ENCODE assay signal across 8 mouse cellular contexts in the genomic region with DNA sequence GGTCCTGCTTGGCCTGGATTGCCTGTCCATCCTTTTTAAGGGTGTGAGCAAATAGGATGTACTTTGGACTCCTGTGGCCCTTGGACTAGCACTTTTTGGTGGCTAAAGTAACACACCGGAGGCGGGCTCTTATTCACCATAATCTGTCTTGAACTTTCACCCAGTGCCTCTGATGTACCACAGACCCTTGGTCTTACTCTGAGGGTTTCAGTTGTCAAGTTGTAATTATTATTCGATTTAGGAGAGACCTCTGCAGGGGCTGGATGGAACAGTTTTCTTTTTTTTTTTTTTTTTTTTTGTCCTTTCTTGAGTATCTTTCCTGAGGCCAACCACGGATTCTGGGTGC. TPM values are rescaled to one million over a fixed set of nuclear protein-coding genes. Genes with fewer than 3 reads are reported as not detected.
DNase-seq lines count a peak whose midpoint lies in the region; ATAC-seq and TF ChIP-seq lines count a peak whose summit lies in the region.

No protein-coding gene starts in this region.

- no peak for TF ChIP-seq EP300 in lung, postnatal 0 days (IDR thresholded peaks at IDR 0.05)

- no peak for TF ChIP-seq CTCF in lung, postnatal 0 days (IDR thresholded peaks at IDR 0.05)

- ATAC-seq in lung, postnatal 0 days, result no peak
- no peak for ATAC-seq in forebrain, embryonic 11.5 days (replicated peaks; ENCODE audit: low FRiP score)
- ATAC-seq in neural tube, embryonic 12.5 days (ENCODE audit: low FRiP score, low read depth), result no peak

- H3K36me3 ChIP-seq in lung, postnatal 0 days (ENCODE audit: insufficient read depth, low read length), result no peaks in the 10 kb centered on the region
- no peaks in the 10 kb centered on the region for H3K36me3 ChIP-seq in forebrain, embryonic 11.5 days (ENCODE audit: control insufficient read depth, insufficient read depth, low read length)
- H3K36me3 ChIP-seq in neural tube, embryonic 12.5 days, result no peaks in the 10 kb centered on the region

- WGBS in lung, postnatal 0 days, result 12% methylated on average over 4 of the region's 4 CpGs
- 33% methylated on average over 4 of the region's 4 CpGs for WGBS in forebrain, embryonic 11.5 days
- 45% methylated on average over 4 of the region's 4 CpGs for WGBS in neural tube, embryonic 12.5 days

- no peaks in the 10 kb centered on the region for H3K4me1 ChIP-seq in lung, postnatal 0 days (ENCODE audit: insufficient read depth, low read depth, low read length)
- peaks cover 8% of the 10 kb centered on the region; the same call in 1 of the 2 replicates for H3K4me1 ChIP-seq in forebrain, embryonic 11.5 days (replicated peaks; ENCODE audit: control insufficient read depth, insufficient read depth, low read length)
- peaks cover 9% of the 10 kb centered on the region; the same call in 1 of the 2 replicates for H3K4me1 ChIP-seq in neural tube, embryonic 12.5 days

- H3K9ac ChIP-seq in lung, postnatal 0 days (replicated peaks; ENCODE audit: low read depth), result peak overlapping the region; percentile 79
- H3K9ac ChIP-seq in forebrain, embryonic 11.5 days (ENCODE audit: low read length), result peak overlapping the region; percentile 77
- H3K9ac ChIP-seq in neural tube, embryonic 12.5 days, result peak overlapping the region; percentile 74

- no peaks in the 10 kb centered on the region for H3K27me3 ChIP-seq in lung, postnatal 0 days (replicated peaks; ENCODE audit: insufficient read depth, low read length)
- H3K27me3 ChIP-seq in forebrain, embryonic 11.5 days (ENCODE audit: control insufficient read depth, insufficient read depth, low read length), result no peaks in the 10 kb centered on the region
- H3K27me3 ChIP-seq in neural tube, embryonic 12.5 days (replicated peaks), result no peaks in the 10 kb centered on the region

- H3K4me2 ChIP-seq in lung, postnatal 0 days (replicated peaks; ENCODE audit: low read depth, low read length), result peak overlapping the region; percentile 69
- H3K4me2 ChIP-seq in forebrain, embryonic 11.5 days (ENCODE audit: low read depth, low read length, severe bottlenecking), result peak overlapping the region; percentile 71
- peak overlapping the region; percentile 77 for H3K4me2 ChIP-seq in neural tube, embryonic 12.5 days (replicated peaks)

- peak overlapping the region; percentile 74 for H3K4me3 ChIP-seq in lung, postnatal 0 days (ENCODE audit: low read depth, low read length)
- peak overlapping the region; percentile 65 for H3K4me3 ChIP-seq in forebrain, embryonic 11.5 days (ENCODE audit: low read depth, low read length)
- H3K4me3 ChIP-seq in neural tube, embryonic 12.5 days, result peak overlapping the region; percentile 61

- H3K27ac ChIP-seq in lung, postnatal 0 days (ENCODE audit: low read length), result no peak overlapping the region
- no peak overlapping the region for H3K27ac ChIP-seq in forebrain, embryonic 11.5 days (ENCODE audit: low read depth, low read length)
- H3K27ac ChIP-seq in neural tube, embryonic 12.5 days, result no peak overlapping the region

- no peaks in the 10 kb centered on the region for H3K9me3 ChIP-seq in lung, postnatal 0 days (ENCODE audit: low read length)
- no peaks in the 10 kb centered on the region for H3K9me3 ChIP-seq in forebrain, embryonic 11.5 days (ENCODE audit: control insufficient read depth, low read length)
- H3K9me3 ChIP-seq in neural tube, embryonic 12.5 days, result no peaks in the 10 kb centered on the region

- DNase-seq in lung, postnatal 0 days (ENCODE audit: low spot score), result no peak
- no peak for DNase-seq in lung, postnatal 25 days (ENCODE audit: low spot score)
- DNase-seq in forebrain, embryonic 11.5 days (ENCODE audit: low spot score), result no peak
- peak; percentile 69 to 90 for DNase-seq in kidney, postnatal 36 days
- DNase-seq in cerebellum, adult 8-10 months, result no peak
- no peak for DNase-seq in thymus, postnatal 36 days
- no peak for DNase-seq in gastrocnemius, adult 18-20 months (ENCODE audit: low spot score)

RNA-seq across cellular contexts. Expression of gene Def8, which starts 20.2 kb away (rescaled TPM):
- 11.2 and 11.6 TPM in 2 replicates for polyA plus RNA-seq in lung, postnatal 0 days (2015; fragmentation: Nextera tagmentation; extraction: Ambion mirVana)
- polyA plus RNA-seq in forebrain, embryonic 11.5 days (2014; fragmentation: Nextera tagmentation; extraction: Ambion mirVana), result 46.3 and 48.1 TPM in 2 replicates
- 43.2 and 45.1 TPM in 2 replicates for polyA plus RNA-seq in neural tube, embryonic 12.5 days (2016; fragmentation: Nextera tagmentation; extraction: Ambion mirVana)
- total RNA-seq in gastrocnemius, adult 18-20 months (2021), result 10 to 100 TPM; 34.6 to 43.7 TPM

RNA-seq across cellular contexts. Expression of gene Tubb3, which starts 32.3 kb away (rescaled TPM):
- polyA plus RNA-seq in lung, postnatal 0 days (2015; fragmentation: Nextera tagmentation; extraction: Ambion mirVana), result 0.42 and 0.58 TPM in 2 replicates
- 556 and 641 TPM in 2 replicates for polyA plus RNA-seq in forebrain, embryonic 11.5 days (2014; fragmentation: Nextera tagmentation; extraction: Ambion mirVana)
- polyA plus RNA-seq in neural tube, embryonic 12.5 days (2016; fragmentation: Nextera tagmentation; extraction: Ambion mirVana), result 1,217 and 1,244 TPM in 2 replicates
- not detected for total RNA-seq in gastrocnemius, adult 18-20 months (2021)

RNA-seq across cellular contexts. Expression of gene Afg3l1, which starts 34.2 kb away (rescaled TPM):
- 28.3 and 32.1 TPM in 2 replicates for polyA plus RNA-seq in lung, postnatal 0 days (2015; fragmentation: Nextera tagmentation; extraction: Ambion mirVana)
- 44.3 and 51.0 TPM in 2 replicates for polyA plus RNA-seq in forebrain, embryonic 11.5 days (2014; fragmentation: Nextera tagmentation; extraction: Ambion mirVana)
- polyA plus RNA-seq in neural tube, embryonic 12.5 days (2016; fragmentation: Nextera tagmentation; extraction: Ambion mirVana), result 59.8 and 63.3 TPM in 2 replicates
- total RNA-seq in gastrocnemius, adult 18-20 months (2021), result 10 to 100 TPM; 37.8 to 41.0 TPM

RNA-seq across cellular contexts. Expression of gene Mc1r, which starts 36.6 kb away (rescaled TPM):
- polyA plus RNA-seq in lung, postnatal 0 days (2015; fragmentation: Nextera tagmentation; extraction: Ambion mirVana), result not detected in 2 replicates
- 0.16 and 0.31 TPM in 2 replicates for polyA plus RNA-seq in forebrain, embryonic 11.5 days (2014; fragmentation: Nextera tagmentation; extraction: Ambion mirVana)
- polyA plus RNA-seq in neural tube, embryonic 12.5 days (2016; fragmentation: Nextera tagmentation; extraction: Ambion mirVana), result 0.10 and 0.18 TPM in 2 replicates
- total RNA-seq in gastrocnemius, adult 18-20 months (2021), result not detected

Comparison
In these comparisons a context has a peak if more than half of its experiments do, and no peak if none do; other contexts are left out.
1. DNase-seq: peak in kidney, postnatal 36 days (2 of 2); none in lung, postnatal 0 days (single experiment), lung, postnatal 25 days (single experiment), forebrain, embryonic 11.5 days (single experiment), cerebellum, adult 8-10 months (single experiment), thymus, postnatal 36 days (0 of 2) and gastrocnemius, adult 18-20 months (single experiment).
2. RNA of gene Tubb3, which starts 32.3 kb away (polyA plus RNA-seq): 1,217 to 1,244 TPM in neural tube, embryonic 12.5 days and 556 to 641 TPM in forebrain, embryonic 11.5 days; 0.42 to 0.58 TPM in lung, postnatal 0 days; every median in the first group is over 100 times any median in the second.
3. Peak in every context shown above with its lines, with median percentiles within 50 percentile points of each other: H3K4me2 ChIP-seq, H3K4me3 ChIP-seq and H3K9ac ChIP-seq.